Mouse (Mus musculus) T-cell, adult 2 months (primary cell): ENCODE measurements around the gene Arl5b.

ENCODE experiments used
- DNase-seq: peaks from one replicate; pipeline ENCODE4 v3.0.0; 2022; ENCODE audit warnings: low spot score

The Arl5b gene

GRCm38 (mm10) chr2:15049117-15049873, at the start of gene Arl5b:
TSS of gene Arl5b (plus strand) at chr2:15049395.
- DNase-seq: peak; percentile 94

GRCm38 (mm10) chr2:15007531-15007930, 41.7 kb upstream of the Arl5b start:
- no peak for DNase-seq

- DNase-seq: no peak
Measured at GRCm38 (mm10) chr2:15008072-15008471, 41.1 kb upstream of the Arl5b start.

- DNase-seq: no peak
Measured at GRCm38 (mm10) chr2:15026817-15027216, 22.4 kb upstream of the Arl5b start.

GRCm38 (mm10) chr2:15027816-15028215, 21.4 kb upstream of the Arl5b start:
- no peak for DNase-seq

- no peak for DNase-seq
Measured at GRCm38 (mm10) chr2:15038705-15039104, 10.5 kb upstream of the Arl5b start.

GRCm38 (mm10) chr2:15040326-15040725, 8.9 kb upstream of the Arl5b start:
- peak; percentile 39 for DNase-seq

GRCm38 (mm10) chr2:15054496-15054895, 5.3 kb downstream of the Arl5b start:
- DNase-seq: no peak

GRCm38 (mm10) chr2:15054945-15055637, 5.9 kb downstream of the Arl5b start, which contains the start of gene Nsun6:
TSS of gene Nsun6 (minus strand) at chr2:15055069.
- peak; percentile 95 for DNase-seq

- DNase-seq: peak; percentile 40
Measured at GRCm38 (mm10) chr2:15055741-15056151, 6.6 kb downstream of the Arl5b start.

GRCm38 (mm10) chr2:15058227-15058626, 9.0 kb downstream of the Arl5b start:
- no peak for DNase-seq

- no peak for DNase-seq
Measured at GRCm38 (mm10) chr2:15060856-15061255, 11.7 kb downstream of the Arl5b start.

- no peak for DNase-seq
Measured at GRCm38 (mm10) chr2:15063815-15064214, 14.6 kb downstream of the Arl5b start.

- no peak for DNase-seq
Measured at GRCm38 (mm10) chr2:15064380-15065269, 15.4 kb downstream of the Arl5b start.

- no peak for DNase-seq
Measured at GRCm38 (mm10) chr2:15065447-15065846, 16.3 kb downstream of the Arl5b start.

- no peak for DNase-seq
Measured at GRCm38 (mm10) chr2:15067091-15067490, 17.9 kb downstream of the Arl5b start.

GRCm38 (mm10) chr2:15083702-15084101, 34.5 kb downstream of the Arl5b start:
- no peak for DNase-seq

GRCm38 (mm10) chr2:15087308-15087707, 38.1 kb downstream of the Arl5b start:
- no peak for DNase-seq

GRCm38 (mm10) chr2:15096514-15097090, 47.4 kb downstream of the Arl5b start:
- no peak for DNase-seq

GRCm38 (mm10) chr2:15104386-15104785, 55.2 kb downstream of the Arl5b start:
- DNase-seq: no peak

- no peak for DNase-seq
Measured at GRCm38 (mm10) chr2:15111290-15111689, 62.1 kb downstream of the Arl5b start.
